Mouse (Mus musculus): ENCODE measurements at regions not wholly inside any gene's neighbourhood (a gene's known extent, or its start where the extent isn't known, plus 50 kb on each side); places are given as distances from the start of the nearest gene placed in this dataset.

- TF ChIP-seq CTCF (IDR thresholded peaks at IDR 0.05; ENCODE audit: borderline replicate concordance, extremely low read depth, insufficient read depth, insufficient read length) (no peak), POLR2A (IDR thresholded peaks at IDR 0.05; ENCODE audit: borderline replicate concordance, extremely low read depth, insufficient read depth, insufficient read length, poor library complexity, severe bottlenecking) (no peak)
These were observed 93.3 kb upstream of the Far2 start for GRCm38 (mm10) chr6:147953753-147954152.

Data from brain, embryonic 14.5 days (tissue).